Mouse (Mus musculus): Measurements from ENCODE around the gene Uts2b.

DNA sequence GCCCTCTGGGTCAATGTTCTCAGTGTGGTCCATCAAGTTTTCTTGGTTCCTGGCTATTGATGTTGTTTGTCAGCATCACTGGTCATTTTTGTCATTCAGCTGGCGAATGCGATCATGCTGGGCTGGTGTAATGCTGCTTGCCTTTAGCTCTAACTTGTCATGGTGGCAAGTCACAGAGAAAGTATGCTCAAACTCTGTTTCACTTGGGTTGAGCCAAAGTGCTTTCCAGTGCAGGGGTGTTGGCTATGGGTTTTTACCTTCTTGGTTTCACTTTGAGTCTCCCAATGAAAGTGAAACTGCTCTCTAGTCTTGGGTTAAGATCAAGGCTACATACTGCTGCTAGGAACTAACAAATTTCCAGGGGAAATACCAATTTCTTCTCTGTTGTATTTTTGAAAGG, 20.8 kb downstream of the Uts2b start:
- TF ChIP-seq CTCF (conservative IDR thresholded peaks at IDR 0.05; ENCODE audit: insufficient read depth, insufficient read length, low read depth, low read length) (no peak), POLR2A (IDR thresholded peaks at IDR 0.05; ENCODE audit: low read depth, low read length) (no peak)
